In the genomic region with DNA sequence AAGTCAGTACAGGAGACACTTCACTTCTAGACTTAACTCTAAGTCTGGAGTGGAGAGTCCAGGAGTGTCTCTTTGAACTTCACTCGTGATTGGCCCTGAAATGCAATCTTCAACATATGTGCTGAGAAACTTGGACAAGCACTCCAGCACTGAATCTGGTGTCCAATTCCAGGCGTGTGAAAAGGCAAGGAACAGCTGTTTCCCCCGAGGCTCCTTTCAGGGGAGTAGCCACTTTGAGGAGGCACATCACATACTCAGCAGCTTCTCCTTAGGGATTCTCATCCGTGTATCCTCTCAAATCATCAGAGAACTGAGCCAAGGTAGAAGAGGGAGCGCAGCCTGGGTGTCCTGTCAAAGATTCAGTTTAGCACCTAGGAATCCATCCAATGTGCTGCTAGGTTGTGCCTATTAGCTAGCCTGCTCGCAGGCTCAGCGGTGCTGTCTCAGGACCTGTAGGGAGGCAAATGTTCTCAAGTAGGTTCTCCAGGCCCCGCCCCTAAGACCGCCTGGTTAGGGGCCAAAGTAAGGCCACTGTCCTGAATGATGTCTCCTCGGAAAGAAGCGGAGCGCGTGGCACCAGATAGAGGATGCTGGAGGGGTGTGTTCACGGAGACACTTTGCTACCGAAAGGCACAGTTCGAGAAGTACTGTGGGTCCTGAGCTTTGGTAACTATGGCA, we compare ENCODE assay signal across 9 mouse cellular contexts. TPM values are rescaled to one million over a fixed set of nuclear protein-coding genes. Genes with fewer than 3 reads are reported as not detected.
DNase-seq lines count a peak whose midpoint lies in the region; ATAC-seq and TF ChIP-seq lines count a peak whose summit lies in the region.
"Had no signal": no experiment of that assay in that cellular context is flagged by ENCODE, and none has a peak within 500 bp of the region (broad histone marks: within the 10 kb centered on the region; RNA-seq: fewer than 3 reads in every experiment).

A gene (minus strand): TSS at position 34 of the 678 bp plus-strand sequence.

- H3K36me3 ChIP-seq in kidney, embryonic 16.5 days (ENCODE audit: insufficient read depth, low read length), result no peaks in the 10 kb centered on the region
- no peaks in the 10 kb centered on the region for H3K36me3 ChIP-seq in heart, embryonic 15.5 days
- no peaks in the 10 kb centered on the region for H3K36me3 ChIP-seq in lung, embryonic 14.5 days (ENCODE audit: insufficient read depth)
- H3K36me3 ChIP-seq in small intestine, adult 2 months (ENCODE audit: control insufficient read depth, insufficient read depth, low read length), result no peaks in the 10 kb centered on the region

- no peak for TF ChIP-seq CTCF in cerebellum, adult 2 months (IDR thresholded peaks at IDR 0.05; ENCODE audit: borderline replicate concordance, insufficient read depth, low read depth, low read length)
- no peak for TF ChIP-seq CTCF in lung, embryonic 14.5 days (IDR thresholded peaks at IDR 0.05; ENCODE audit: low read depth)
- no peak for TF ChIP-seq CTCF in small intestine, adult 2 months (IDR thresholded peaks at IDR 0.05; ENCODE audit: extremely low read depth, insufficient read length, insufficient replicate concordance, low read depth, low read length)

- peak within 1 kb of the TSS; percentile 51 for H3K4me2 ChIP-seq in kidney, embryonic 16.5 days (replicated peaks; ENCODE audit: low read depth, low read length)
- peak within 1 kb of the TSS; percentile 47 for H3K4me2 ChIP-seq in heart, embryonic 15.5 days
- peak within 1 kb of the TSS; percentile 59 for H3K4me2 ChIP-seq in lung, embryonic 14.5 days

- H3K4me1 ChIP-seq in kidney, embryonic 16.5 days (ENCODE audit: insufficient read depth, low read length), result 0 out of 2 replicates have a peak, but pooled peaks cover 5% of the 10 kb centered on the region
- no peaks in the 10 kb centered on the region for H3K4me1 ChIP-seq in cerebellum, adult 2 months (ENCODE audit: control insufficient read depth, insufficient read depth, low read length)
- no peaks in the 10 kb centered on the region for H3K4me1 ChIP-seq in heart, embryonic 15.5 days (replicated peaks)
- H3K4me1 ChIP-seq in lung, embryonic 14.5 days (ENCODE audit: insufficient read depth), result no peaks in the 10 kb centered on the region
- peaks cover 3% of the 10 kb centered on the region; the same call in 1 of the 2 replicates for H3K4me1 ChIP-seq in small intestine, adult 2 months (ENCODE audit: control insufficient read depth, insufficient read depth, insufficient read length, low read length)

- H3K27me3 ChIP-seq in kidney, embryonic 16.5 days (ENCODE audit: insufficient read depth, low read length), result peaks cover 25% of the 10 kb centered on the region
- no peaks in the 10 kb centered on the region for H3K27me3 ChIP-seq in cerebellum, adult 2 months (ENCODE audit: control insufficient read depth, insufficient read depth, low read length)
- no peaks in the 10 kb centered on the region for H3K27me3 ChIP-seq in heart, embryonic 15.5 days
- H3K27me3 ChIP-seq in lung, embryonic 14.5 days (ENCODE audit: insufficient read depth, low read length), result no peaks in the 10 kb centered on the region
- no peaks in the 10 kb centered on the region for H3K27me3 ChIP-seq in small intestine, adult 2 months (ENCODE audit: control insufficient read depth, insufficient read depth, low read length)

- no peak within 1 kb of the TSS for H3K27ac ChIP-seq in kidney, embryonic 16.5 days (ENCODE audit: low read length)
- no peak within 1 kb of the TSS for H3K27ac ChIP-seq in cerebellum, adult 2 months (ENCODE audit: insufficient read depth, low read length)
- H3K27ac ChIP-seq in heart, embryonic 15.5 days, result no peak within 1 kb of the TSS
- H3K27ac ChIP-seq in lung, embryonic 14.5 days (ENCODE audit: low read depth), result no peak within 1 kb of the TSS
- H3K27ac ChIP-seq in small intestine, adult 2 months (ENCODE audit: insufficient read depth, low read depth, low read length), result no peak within 1 kb of the TSS

- H3K9ac ChIP-seq in kidney, embryonic 16.5 days (replicated peaks; ENCODE audit: low read length), result no peak within 1 kb of the TSS
- H3K9ac ChIP-seq in heart, embryonic 15.5 days, result no peak within 1 kb of the TSS
- no peak within 1 kb of the TSS for H3K9ac ChIP-seq in lung, embryonic 14.5 days

- H3K9me3 ChIP-seq in kidney, embryonic 16.5 days (ENCODE audit: low read length), result no peaks in the 10 kb centered on the region
- no peaks in the 10 kb centered on the region for H3K9me3 ChIP-seq in heart, embryonic 15.5 days (replicated peaks)
- no peaks in the 10 kb centered on the region for H3K9me3 ChIP-seq in lung, embryonic 14.5 days (ENCODE audit: low read depth, low read length)

- H3K4me3 ChIP-seq in kidney, embryonic 16.5 days (ENCODE audit: low read length), result peak within 1 kb of the TSS; percentile 25
- peak within 1 kb of the TSS; percentile 79 for H3K4me3 ChIP-seq in cerebellum, adult 2 months (replicated peaks; ENCODE audit: insufficient read depth, low read depth, low read length)
- H3K4me3 ChIP-seq in heart, embryonic 15.5 days, result peak within 1 kb of the TSS; percentile 11
- H3K4me3 ChIP-seq in lung, embryonic 14.5 days (ENCODE audit: low read depth, low read length), result peak within 1 kb of the TSS; percentile 24
- H3K4me3 ChIP-seq in small intestine, adult 2 months (ENCODE audit: low read depth, low read length), result peak within 1 kb of the TSS; percentile 40

- DNase-seq in kidney, postnatal 25 days, result no peak
- peak in 1 of 2 experiments; percentile 21 for DNase-seq in cerebellum, adult 2 months
- DNase-seq in lung, embryonic 14.5 days, result peak; percentile 79
- DNase-seq in frontal cortex, postnatal 10 days (ENCODE audit: low spot score in 2 of 2), result no peak
- DNase-seq in kidney, adult 18-20 months, result no peak

- 32% methylated on average over 16 of the region's 16 CpGs for WGBS in kidney, embryonic 16.5 days
- 9% methylated on average over 16 of the region's 16 CpGs for WGBS in cerebellum, adult 2 months
- 29% methylated on average over 16 of the region's 16 CpGs for WGBS in heart, embryonic 15.5 days
- WGBS in lung, embryonic 14.5 days, result 21% methylated on average over 16 of the region's 16 CpGs
- 31% methylated on average over 16 of the region's 16 CpGs for WGBS in small intestine, adult 2 months

- TF ChIP-seq POLR2A in cerebellum, adult 2 months (IDR thresholded peaks at IDR 0.05; ENCODE audit: borderline replicate concordance, insufficient read depth, low read length), result no peak
- no peak for TF ChIP-seq POLR2A in small intestine, adult 2 months (IDR thresholded peaks at IDR 0.05; ENCODE audit: low read depth, low read length)

- peak; percentile 57; the same call in 1 of the 2 replicates for ATAC-seq in kidney, embryonic 16.5 days (ENCODE audit: low FRiP score, low TSS enrichment)
- no peak for ATAC-seq in heart, embryonic 15.5 days (replicated peaks; ENCODE audit: insufficient number of reproducible peaks, insufficient read depth, low FRiP score, low read depth)
- ATAC-seq in lung, embryonic 14.5 days (ENCODE audit: insufficient read depth), result peak; percentile 88; the same call in 1 of the 2 replicates

RNA-seq across cellular contexts. Expression of the gene that starts here (rescaled TPM):
- 0.09 and 0.14 TPM in 2 replicates for polyA plus RNA-seq in kidney, embryonic 16.5 days (2015; fragmentation: Nextera tagmentation; extraction: Ambion mirVana)
- 1.7 and 2.0 TPM in 2 replicates for polyA plus RNA-seq in cerebellum, adult 2 months (2012; rRNA removed)
- polyA plus RNA-seq in heart, embryonic 15.5 days (2015; fragmentation: Nextera tagmentation; extraction: Ambion mirVana), result 0.18 and 0.41 TPM in 2 replicates
- polyA plus RNA-seq in lung, embryonic 14.5 days (2014; fragmentation: Nextera tagmentation; extraction: Ambion mirVana), result 0.32 TPM in 2 replicates
- polyA plus RNA-seq in small intestine, adult 2 months (2012; rRNA removed), result 0.20 and 0.77 TPM in 2 replicates
- polyA plus RNA-seq: liver, embryonic 16.5 days had no signal

Comparison
In these comparisons a context has a peak if more than half of its experiments do, and no peak if none do; other contexts are left out.
1. Peak in ATAC-seq, H3K4me3 ChIP-seq and H3K4me2 ChIP-seq in kidney, embryonic 16.5 days; RNA of the gene not detected or under 1 TPM.
2. Peak in DNase-seq, ATAC-seq, H3K4me3 ChIP-seq and H3K4me2 ChIP-seq in lung, embryonic 14.5 days; RNA of the gene not detected or under 1 TPM.
3. H3K4me3 ChIP-seq: peak in every context shown above with its lines; median percentile 79 in cerebellum, adult 2 months; 40 in small intestine, adult 2 months; 25 in kidney, embryonic 16.5 days; 24 in lung, embryonic 14.5 days; 11 in heart, embryonic 15.5 days.